Mouse (Mus musculus) erythroblast, embryonic 14.5 days (primary cell): Measurements from ENCODE around the gene March2. TPM values are rescaled to one million over a fixed set of nuclear protein-coding genes. Genes with fewer than 3 reads are reported as not detected.
"Not testable (repeated sequence)": the region's sequence is repeated elsewhere in the genome, so short reads cannot be mapped to it uniquely, and the experiment has no call there.

Experiments
- H3K27me3 ChIP-seq: 2 replicates; pipeline ENCODE4 v1.6.1; 2012; ENCODE audit warnings: inconsistent platforms; ENCODE audit not compliant: control insufficient read depth
- H3K36me3 ChIP-seq: 2 replicates; pipeline ENCODE4 v1.6.1; 2012; ENCODE audit warnings: mild to moderate bottlenecking, inconsistent platforms; ENCODE audit not compliant: control insufficient read depth
- H3K4me1 ChIP-seq: 2 replicates; pipeline ENCODE4 v1.6.1; 2012; ENCODE audit warnings: inconsistent platforms; ENCODE audit not compliant: control insufficient read depth
- H3K4me3 ChIP-seq: replicated peaks from 2 replicates; pipeline ENCODE3; 2012; ENCODE audit warnings: moderate library complexity, mild to moderate bottlenecking, inconsistent platforms
- H3K9me3 ChIP-seq: 2 replicates; pipeline ENCODE4 v1.6.1; 2012; ENCODE audit warnings: low read length, inconsistent platforms, mixed read lengths; ENCODE audit not compliant: control insufficient read depth
- GATA1 ChIP-seq: IDR thresholded peaks from 2 replicates; pipeline ENCODE4 v1.6.1; 2012; ENCODE audit warnings: low read length, inconsistent platforms, mixed read lengths
- TAL1 ChIP-seq: IDR thresholded peaks from 3 replicates; pipeline ENCODE4 v1.6.1; 2012; ENCODE audit warnings: low read length, inconsistent platforms, mixed read lengths
- polyA plus RNA-seq: library from polyadenylated mRNA; stranded (reverse); fragments of >175 nt; gene quantifications from 2 replicates; pipeline ENCODE4 v1.2.3, GENCODE M21; 2012

The March2 gene
- polyA plus RNA-seq, 1 experiment = 80.5 TPM

DNA sequence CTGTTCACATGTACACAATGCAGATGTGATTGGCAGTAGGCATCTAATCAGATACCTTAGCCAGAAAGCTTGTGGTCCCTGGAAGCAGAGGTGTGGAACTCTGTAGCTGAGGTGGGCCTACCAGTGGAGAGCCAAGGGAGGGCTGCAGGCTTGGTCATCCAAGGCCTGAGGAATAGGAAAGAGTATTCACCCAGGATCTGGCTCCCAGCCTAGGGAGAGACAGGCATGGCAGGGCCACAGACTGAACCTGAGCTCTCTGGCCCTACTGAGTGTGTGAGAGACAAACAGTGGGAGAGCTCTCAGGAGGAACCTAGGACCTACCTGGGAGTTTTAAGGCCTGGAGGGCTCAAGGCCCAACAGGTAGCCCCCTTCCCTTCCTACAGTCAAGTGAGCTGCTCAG lies 32.7 kb upstream of the March2 start:
- Histone ChIP-seq H3K4me1 (peaks cover 43% of the 10 kb centered on the region), H3K27me3 (no peaks in the 10 kb centered on the region), H3K4me3 (no peak overlapping the region), H3K36me3 (peaks cover 95% of the 10 kb centered on the region), H3K9me3 (no peaks in the 10 kb centered on the region)
- TF ChIP-seq TAL1 (no peak), GATA1 (no peak)

- Histone ChIP-seq H3K27me3 (no peaks in the 10 kb centered on the region), H3K36me3 (peaks cover 96% of the 10 kb centered on the region), H3K4me1 (peaks cover 32% of the 10 kb centered on the region), H3K4me3 (no peak overlapping the region), H3K9me3 (no peaks in the 10 kb centered on the region)
- TF ChIP-seq TAL1 (no peak), GATA1 (no peak)
Measured at GRCm38 (mm10) chr17:33749451-33749850, 31.0 kb upstream of the March2 start.

DNA sequence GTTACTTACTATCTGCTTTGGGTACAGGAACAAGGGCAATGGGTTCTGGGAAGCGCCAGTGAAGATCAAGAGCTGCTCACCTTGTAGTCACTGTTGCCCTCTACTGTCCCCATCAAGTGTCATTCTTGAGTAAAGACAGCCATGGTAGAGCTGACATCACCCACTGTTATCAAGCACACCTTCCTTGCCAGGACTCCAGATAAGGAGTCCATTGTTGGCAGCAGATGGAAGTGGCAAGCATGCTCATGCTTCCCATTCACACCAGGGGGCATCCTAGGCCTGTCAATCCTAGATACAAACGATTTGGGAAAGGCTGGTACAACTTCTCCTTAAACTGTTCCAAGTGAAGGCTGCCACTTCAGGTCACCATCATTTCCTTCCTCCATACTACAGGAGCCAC lies 27.5 kb upstream of the March2 start:
- no peak for TF ChIP-seq GATA1
- no peak for TF ChIP-seq TAL1
- H3K4me3 ChIP-seq = no peak overlapping the region
- peaks cover 12% of the 10 kb centered on the region for H3K4me1 ChIP-seq
- H3K36me3 ChIP-seq = peaks cover 62% of the 10 kb centered on the region
- H3K27me3 ChIP-seq = no peaks in the 10 kb centered on the region
- no peaks in the 10 kb centered on the region for H3K9me3 ChIP-seq

DNA sequence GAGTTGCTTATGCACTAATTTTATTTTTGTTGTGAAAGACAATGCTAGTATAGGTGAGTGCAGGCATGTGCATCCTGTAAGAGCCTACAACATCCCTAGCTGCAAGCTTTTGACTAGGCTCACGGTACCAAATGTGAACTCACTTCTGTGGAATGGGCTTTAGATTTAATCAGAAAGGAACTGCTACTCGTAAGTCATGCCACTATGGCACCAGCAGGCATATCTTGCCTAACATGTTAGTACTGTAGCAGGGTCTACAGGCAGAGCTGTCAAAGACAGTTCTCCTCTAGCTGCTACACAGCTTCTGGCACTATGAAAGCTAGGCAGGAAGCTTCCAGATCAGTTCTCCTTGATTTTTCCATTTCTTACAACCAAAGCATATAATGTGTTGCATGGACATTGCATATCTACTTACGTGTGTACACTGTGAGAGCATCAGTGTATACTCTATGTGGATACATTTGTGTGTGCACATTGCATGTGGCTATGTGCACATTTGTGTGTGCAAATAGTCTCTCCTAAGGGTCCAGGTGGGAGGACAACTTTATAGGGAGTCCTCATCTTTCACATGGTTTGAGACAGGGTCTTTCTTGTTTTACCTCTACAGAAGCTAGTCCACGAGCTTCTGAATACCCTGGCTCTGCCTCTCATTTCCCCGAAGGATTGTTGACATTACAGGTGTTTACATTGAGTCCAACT lies 26.4 kb upstream of the March2 start:
- no peak overlapping the region for H3K4me3 ChIP-seq
- no peaks in the 10 kb centered on the region for H3K27me3 ChIP-seq
- peaks cover 50% of the 10 kb centered on the region for H3K36me3 ChIP-seq
- no peaks in the 10 kb centered on the region for H3K9me3 ChIP-seq
- TF ChIP-seq TAL1 = no peak
- no peak for TF ChIP-seq GATA1
- peaks cover 9% of the 10 kb centered on the region for H3K4me1 ChIP-seq

DNA sequence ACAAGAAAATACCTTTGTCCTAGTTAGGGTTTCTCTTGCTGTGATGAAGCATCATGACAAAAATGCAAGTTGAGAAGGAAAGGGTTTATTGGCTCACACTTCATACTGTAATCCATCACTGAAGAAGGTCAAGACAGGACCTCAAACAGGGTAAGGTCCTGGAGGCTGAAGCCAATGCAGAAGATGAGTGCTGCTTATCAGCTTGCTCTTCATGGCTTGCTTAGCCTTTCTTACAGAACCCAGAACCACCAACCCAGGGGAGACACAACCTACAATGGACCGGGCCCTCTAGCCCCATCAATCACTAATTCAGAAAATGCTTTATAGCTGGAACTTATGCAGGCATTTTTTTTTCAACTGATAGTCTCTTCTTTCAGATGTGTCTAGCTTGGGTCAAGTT lies 23.9 kb upstream of the March2 start:
- Histone ChIP-seq H3K4me3 (no peak overlapping the region), H3K27me3 (no peaks in the 10 kb centered on the region), H3K36me3 (peaks cover 26% of the 10 kb centered on the region), H3K4me1 (peaks cover 6% of the 10 kb centered on the region), H3K9me3 (no peaks in the 10 kb centered on the region)
- TF ChIP-seq GATA1 (no peak), TAL1 (no peak)

- not testable (repeated sequence) for H3K27me3 ChIP-seq, H3K4me1 ChIP-seq, H3K4me3 ChIP-seq, H3K9me3 ChIP-seq, H3K36me3 ChIP-seq
Measured at GRCm38 (mm10) chr17:33733526-33733925, 15.1 kb upstream of the March2 start.

DNA sequence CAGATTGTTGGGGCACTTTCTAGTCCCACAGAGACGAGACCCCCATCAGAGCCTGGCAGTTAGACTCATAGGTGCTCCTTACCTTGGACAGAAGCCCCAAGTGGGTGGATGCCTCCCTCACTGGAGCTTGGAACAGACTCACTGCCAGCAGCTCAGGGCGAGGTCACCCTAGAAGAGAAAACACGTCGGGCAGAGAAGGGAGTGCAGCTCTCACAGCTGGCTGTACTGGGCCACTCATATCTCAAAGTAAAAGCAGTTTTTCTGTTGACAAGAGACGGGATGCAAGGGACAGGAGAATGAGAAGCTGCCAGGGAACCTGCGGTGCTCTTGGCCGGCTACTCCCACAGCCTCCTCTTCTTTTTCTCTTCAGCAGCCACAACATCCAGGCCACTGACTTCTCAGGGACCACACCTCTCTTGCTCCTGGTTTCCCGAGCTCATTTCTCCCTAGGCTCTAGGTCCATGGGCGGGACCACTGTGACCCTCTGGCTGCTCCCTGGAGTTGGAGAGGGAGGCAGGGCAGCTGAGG lies 14.2 kb upstream of the March2 start:
- not testable (repeated sequence) for H3K9me3 ChIP-seq, H3K27me3 ChIP-seq, H3K36me3 ChIP-seq, H3K4me3 ChIP-seq, H3K4me1 ChIP-seq

DNA sequence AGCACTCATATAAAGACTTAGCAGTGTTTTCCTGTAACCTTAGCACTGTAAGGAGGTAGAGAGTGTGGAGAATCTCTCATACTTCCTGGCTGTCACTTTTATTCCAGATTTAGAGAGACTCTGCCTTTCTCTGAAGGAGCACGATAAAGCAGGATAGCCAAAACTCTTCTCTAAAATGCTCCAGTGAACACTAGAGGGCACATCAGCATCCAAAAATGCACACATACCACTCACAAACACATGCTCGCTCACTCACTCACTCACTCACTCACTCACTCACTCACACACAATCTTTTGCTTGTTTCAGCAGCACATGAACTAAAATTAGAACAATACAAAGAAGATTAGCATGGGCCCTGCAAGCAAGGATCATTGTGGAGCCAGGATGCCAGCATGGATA lies 10.7 kb upstream of the March2 start:
- H3K36me3 ChIP-seq = no peaks in the 10 kb centered on the region
- H3K4me3 ChIP-seq = no peak overlapping the region
- peaks cover 6% of the 10 kb centered on the region for H3K27me3 ChIP-seq
- no peaks in the 10 kb centered on the region for H3K9me3 ChIP-seq
- TF ChIP-seq TAL1 = no peak
- TF ChIP-seq GATA1 = no peak
- H3K4me1 ChIP-seq = peaks cover 2% of the 10 kb centered on the region; the same call in 1 of the 2 replicates

DNA sequence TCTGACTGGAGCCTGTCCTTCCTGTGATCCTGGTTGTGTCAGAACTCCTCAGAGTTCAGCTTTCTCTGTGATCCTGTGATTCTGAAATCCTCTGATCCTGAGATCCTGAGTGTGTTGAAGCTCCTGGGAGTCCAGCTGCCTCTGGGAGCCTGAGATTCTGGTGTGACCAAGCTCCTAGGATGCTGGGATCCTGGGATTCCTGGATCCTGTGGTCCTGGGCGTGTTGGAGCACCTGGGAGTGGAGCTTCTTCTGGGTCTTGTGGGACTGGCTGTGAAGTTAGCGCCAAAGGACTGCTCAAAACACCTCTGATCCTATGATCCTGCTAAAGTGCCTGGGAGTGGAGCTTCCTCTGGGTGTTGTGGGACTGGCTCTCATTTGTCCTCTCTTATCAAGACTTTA lies 9.9 kb upstream of the March2 start:
- peaks cover 6% of the 10 kb centered on the region for H3K27me3 ChIP-seq
- no peak overlapping the region for H3K4me3 ChIP-seq
- H3K9me3 ChIP-seq = no peaks in the 10 kb centered on the region
- TF ChIP-seq TAL1 (no peak), GATA1 (no peak)
- H3K36me3 ChIP-seq = no peaks in the 10 kb centered on the region
- H3K4me1 ChIP-seq = peaks cover 2% of the 10 kb centered on the region; the same call in 1 of the 2 replicates
